Mouse (Mus musculus) c-Kit-positive CD71-positive TER-119-positive erythroid progenitor cells, embryonic 14.5 days (primary cell): ENCODE data around the gene Raet1d.
"Not testable (repeated sequence)": the region's sequence is repeated elsewhere in the genome, so short reads cannot be mapped to it uniquely, and the experiment has no call there.

Experiments used
- DNase-seq: peaks from one replicate; pipeline ENCODE4 v3.0.0-alpha.2; 2013; ENCODE audit warnings: low spot score

Raet1d gene

DNA sequence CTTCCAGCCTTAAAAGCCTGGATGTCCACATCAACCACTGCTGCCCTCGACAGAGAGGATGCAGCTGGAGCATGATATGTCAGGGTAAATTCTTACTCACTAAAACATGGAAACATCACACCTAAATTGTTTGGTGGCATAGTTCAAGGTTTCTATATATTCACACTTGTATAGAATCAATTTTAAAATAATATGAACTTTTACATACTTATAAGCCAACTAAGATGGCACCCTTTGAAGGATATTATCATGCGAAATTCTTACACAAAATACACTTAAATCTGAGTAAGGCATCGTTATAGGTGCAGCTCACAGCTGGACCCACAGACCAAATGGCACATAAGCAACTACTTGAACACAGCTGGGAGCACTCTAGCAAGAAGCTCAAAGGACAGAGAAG, at the start of gene Raet1d:
Raet1d (plus strand) TSS at position 301 of the 400 bp plus-strand sequence.
- not testable (repeated sequence) for DNase-seq

DNA sequence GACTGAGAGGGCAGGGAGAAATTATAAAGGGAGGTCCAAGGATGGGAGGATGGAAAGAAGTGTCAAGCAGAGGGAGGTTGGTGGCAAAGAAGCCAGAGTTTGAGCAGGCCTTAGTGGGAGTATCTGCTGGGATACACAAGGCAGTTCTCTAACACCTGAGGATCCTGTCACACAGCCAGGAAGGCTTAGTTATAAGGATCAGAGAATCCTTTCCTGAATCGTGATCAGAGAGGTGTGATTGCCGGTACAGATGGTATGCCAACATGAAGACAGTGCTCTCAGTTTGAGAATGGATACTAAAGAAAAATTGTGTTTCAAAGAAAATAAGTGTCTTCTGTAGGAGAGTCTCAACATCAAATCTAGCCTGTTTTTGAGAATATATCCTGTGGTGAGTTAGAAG, 37.5 kb upstream of the Raet1d start:
- DNase-seq, result no peak

GRCm38 (mm10) chr10:22345721-22346120, 14.6 kb upstream of the Raet1d start:
- not testable (repeated sequence) for DNase-seq

- not testable (repeated sequence) for DNase-seq
Measured at GRCm38 (mm10) chr10:22353548-22354195, 6.7 kb upstream of the Raet1d start.

GRCm38 (mm10) chr10:22354196-22354574, 6.2 kb upstream of the Raet1d start:
- not testable (repeated sequence) for DNase-seq

- DNase-seq, result not testable (repeated sequence)
Measured at GRCm38 (mm10) chr10:22357373-22357772, 3.0 kb upstream of the Raet1d start.

GRCm38 (mm10) chr10:22360957-22361356, 605 bp downstream of the Raet1d start:
- DNase-seq, result not testable (repeated sequence)

DNA sequence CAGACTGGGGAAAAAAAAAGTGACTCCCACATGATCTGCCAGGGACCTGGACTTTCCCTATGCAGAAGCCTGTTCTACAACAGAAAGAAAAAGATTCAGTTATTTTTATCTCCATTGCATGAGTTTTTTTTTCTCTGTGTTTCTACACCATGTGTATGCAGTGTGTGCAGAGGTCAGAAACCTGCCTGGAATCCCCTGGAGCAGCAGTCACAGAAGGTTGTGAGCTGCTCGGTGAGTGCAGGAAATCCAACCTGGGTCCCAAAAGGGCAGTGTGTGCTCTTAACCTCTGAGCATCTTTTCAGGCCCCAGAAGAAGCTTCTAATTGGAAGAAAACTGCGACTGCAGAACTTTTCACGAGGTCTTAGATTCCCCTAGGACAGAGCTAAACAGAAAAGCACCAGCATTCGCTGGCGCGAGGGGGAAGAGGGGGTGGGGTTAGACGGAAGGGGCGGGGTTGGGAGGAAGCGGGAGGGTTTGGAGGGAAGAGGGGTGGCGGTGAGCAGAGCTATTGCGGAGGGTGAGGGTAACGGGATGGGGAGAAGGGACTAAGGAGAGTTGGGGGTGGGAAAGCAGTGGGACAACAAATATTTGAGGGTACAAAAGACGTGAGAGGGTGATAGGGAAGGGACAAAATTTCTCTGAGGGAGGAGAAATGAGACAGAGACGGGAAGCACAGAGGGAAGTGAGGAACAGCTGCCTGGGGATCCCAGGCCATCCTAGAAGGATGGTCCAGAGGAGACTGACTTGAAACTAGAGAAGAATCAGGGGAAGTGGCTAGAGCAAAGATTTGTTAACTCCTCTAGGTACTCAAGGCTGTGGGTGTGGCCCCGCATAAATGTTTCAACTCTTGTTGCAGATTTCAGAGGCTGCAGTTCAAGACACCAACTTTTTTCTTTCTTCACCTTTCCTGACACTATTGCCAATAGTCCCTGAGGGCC, 1.3 kb downstream of the Raet1d start:
- not testable (repeated sequence) for DNase-seq

DNA sequence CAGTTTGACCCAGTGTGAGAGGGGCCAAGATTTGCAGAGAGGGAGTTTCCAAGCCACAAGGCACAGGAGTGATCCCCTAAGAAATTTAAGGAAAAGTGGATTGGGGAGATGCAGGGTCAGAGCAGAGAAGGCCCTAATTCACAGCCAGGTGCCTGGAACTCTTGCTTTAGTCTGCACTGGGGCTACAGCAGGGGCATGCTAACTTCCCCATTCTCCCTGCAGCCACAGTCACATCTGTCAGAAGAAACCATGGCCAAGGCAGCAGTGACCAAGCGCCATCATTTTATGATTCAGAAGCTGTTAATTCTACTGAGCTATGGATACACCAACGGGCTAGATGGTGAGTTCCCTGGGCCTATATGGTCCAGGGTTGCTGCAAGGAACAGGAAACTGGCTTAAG, 2.1 kb downstream of the Raet1d start:
- DNase-seq, result not testable (repeated sequence)

DNA sequence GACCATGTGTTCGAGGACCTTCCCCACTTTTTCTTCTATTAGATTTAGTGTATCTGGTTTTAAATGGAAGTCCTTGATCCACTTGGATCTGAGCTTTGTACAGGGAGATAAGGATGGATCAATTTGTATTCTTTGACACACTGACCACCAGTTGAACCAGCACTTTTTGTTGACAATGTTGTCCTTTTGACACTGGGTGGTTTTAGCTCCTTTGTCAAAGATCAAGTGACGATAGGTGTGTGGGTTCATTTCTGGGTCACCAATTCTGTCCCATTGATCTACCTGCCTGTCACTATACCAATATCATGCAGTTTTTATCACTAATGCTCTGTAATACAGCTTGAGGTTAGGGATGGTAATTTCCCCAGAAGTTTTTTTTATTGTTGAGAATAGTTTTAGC, 4.6 kb downstream of the Raet1d start:
- DNase-seq, result not testable (repeated sequence)

GRCm38 (mm10) chr10:22381226-22381625, 20.9 kb downstream of the Raet1d start:
- DNase-seq, result not testable (repeated sequence)

GRCm38 (mm10) chr10:22390146-22390545, 29.8 kb downstream of the Raet1d start:
- DNase-seq, result not testable (repeated sequence)

GRCm38 (mm10) chr10:22391616-22392015, 31.3 kb downstream of the Raet1d start:
- not testable (repeated sequence) for DNase-seq

- not testable (repeated sequence) for DNase-seq
Measured at GRCm38 (mm10) chr10:22393028-22393824, 32.9 kb downstream of the Raet1d start.

GRCm38 (mm10) chr10:22396680-22397079, 36.3 kb downstream of the Raet1d start:
- DNase-seq, result not testable (repeated sequence)

DNA sequence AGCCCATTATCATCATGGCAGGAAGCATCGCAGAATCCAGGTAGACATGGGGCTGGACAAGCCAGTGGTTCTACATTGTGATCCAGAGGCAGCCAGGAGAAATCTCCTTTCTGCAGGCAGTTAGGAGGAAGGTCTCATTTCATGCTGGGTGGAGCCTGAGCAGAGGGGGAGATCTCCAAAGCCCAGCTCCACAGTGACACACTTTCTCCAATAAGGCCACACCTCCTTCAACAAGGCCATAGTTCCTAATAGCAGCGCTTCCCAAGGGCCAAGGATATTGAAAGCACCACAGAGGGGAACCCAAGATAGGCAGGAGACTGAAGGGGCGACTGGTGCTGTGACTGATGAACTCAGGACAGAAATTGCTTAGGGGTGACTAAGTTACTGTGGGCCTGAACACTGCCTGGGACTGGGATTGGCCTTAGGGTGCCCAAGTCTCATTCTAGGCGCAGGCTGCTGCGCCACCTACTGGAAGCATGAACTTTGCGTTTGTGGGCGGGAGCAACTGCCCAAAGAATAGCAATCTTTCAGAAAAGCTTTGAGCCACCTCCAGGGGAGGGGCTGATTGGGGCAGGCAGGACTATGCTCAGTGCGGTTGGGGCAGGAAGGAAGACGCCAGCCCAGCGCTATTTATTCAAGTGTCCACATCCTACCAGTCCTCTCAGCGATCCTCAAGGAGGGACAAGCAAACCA, 42.0 kb downstream of the Raet1d start:
- not testable (repeated sequence) for DNase-seq

GRCm38 (mm10) chr10:22413702-22414494, 53.5 kb downstream of the Raet1d start:
- DNase-seq, result not testable (repeated sequence)
